Mouse (Mus musculus): ENCODE data around the gene Capn7. TPM values are rescaled to one million over a fixed set of nuclear protein-coding genes. Genes with fewer than 3 reads are reported as not detected.

The Capn7 gene
- total and polyA plus RNA-seq, 2 experiments = 6.1 to 38.1 TPM

- peaks cover 17% of the 10 kb centered on the region; the same call in 1 of the 2 replicates for H3K79me2 ChIP-seq (ENCODE audit: control insufficient read depth, insufficient read depth, low read length)
- H3K4me1 ChIP-seq (ENCODE audit: control insufficient read depth, insufficient read depth, low read length) = peaks cover 37% of the 10 kb centered on the region
- DNase-seq (ENCODE audit: extremely low read depth, low read depth, low spot score) = peak; percentile 46
- H3K27me3 ChIP-seq (ENCODE audit: control insufficient read depth, insufficient read depth, low read length) = no peaks in the 10 kb centered on the region
- TF ChIP-seq POLR2A (IDR thresholded peaks at IDR 0.05; ENCODE audit: extremely low read depth, insufficient read depth, low read length) (no peak), CTCF (IDR thresholded peaks at IDR 0.05; ENCODE audit: low read depth, low read length) (no peak)
- H3K4me3 ChIP-seq (ENCODE audit: insufficient read depth, low read depth, low read length) = no peak overlapping the region
- H3K27ac ChIP-seq (replicated peaks; ENCODE audit: insufficient read depth, low read depth, low read length) = peak overlapping the region; percentile 18; the same call in 1 of the 2 replicates
- H3K9ac ChIP-seq (ENCODE audit: low read depth, low read length) = no peak overlapping the region
- H3K36me3 ChIP-seq (ENCODE audit: control insufficient read depth, insufficient read depth, low read length) = peaks cover 3% of the 10 kb centered on the region; the same call in 1 of the 2 replicates
- WGBS = 92% methylated on average over 8 of the region's 8 CpGs
Observed at GRCm38 (mm10) chr14:31389421-31390147, 53.1 kb downstream of the Capn7 start.

GRCm38 (mm10) chr14:31392300-31392699 is 55.9 kb downstream of the Capn7 start:
- Histone ChIP-seq H3K27ac (replicated peaks; ENCODE audit: insufficient read depth, low read depth, low read length) (peak overlapping the region; percentile 11), H3K4me3 (ENCODE audit: insufficient read depth, low read depth, low read length) (no peak overlapping the region), H3K79me2 (ENCODE audit: control insufficient read depth, insufficient read depth, low read length) (peaks cover 31% of the 10 kb centered on the region), H3K9ac (ENCODE audit: low read depth, low read length) (no peak overlapping the region), H3K36me3 (ENCODE audit: control insufficient read depth, insufficient read depth, low read length) (peaks cover 3% of the 10 kb centered on the region; the same call in 1 of the 2 replicates), H3K4me1 (ENCODE audit: control insufficient read depth, insufficient read depth, low read length) (peaks cover 17% of the 10 kb centered on the region), H3K27me3 (ENCODE audit: control insufficient read depth, insufficient read depth, low read length) (no peaks in the 10 kb centered on the region)
- TF ChIP-seq CTCF (IDR thresholded peaks at IDR 0.05; ENCODE audit: low read depth, low read length) = no peak
- TF ChIP-seq POLR2A (IDR thresholded peaks at IDR 0.05; ENCODE audit: extremely low read depth, insufficient read depth, low read length) = no peak
- 69% methylated on average over 5 of the region's 5 CpGs for WGBS
- DNase-seq (ENCODE audit: extremely low read depth, low read depth, low spot score) = no peak

GRCm38 (mm10) chr14:31392873-31393545 is 56.6 kb downstream of the Capn7 start:
- WGBS = 58% methylated on average over 8 of the region's 8 CpGs
- H3K4me3 ChIP-seq (ENCODE audit: insufficient read depth, low read depth, low read length) = no peak overlapping the region
- H3K27me3 ChIP-seq (ENCODE audit: control insufficient read depth, insufficient read depth, low read length) = no peaks in the 10 kb centered on the region
- DNase-seq (ENCODE audit: extremely low read depth, low read depth, low spot score) = no peak
- no peaks in the 10 kb centered on the region for H3K36me3 ChIP-seq (ENCODE audit: control insufficient read depth, insufficient read depth, low read length)
- TF ChIP-seq CTCF (IDR thresholded peaks at IDR 0.05; ENCODE audit: low read depth, low read length) (no peak), POLR2A (IDR thresholded peaks at IDR 0.05; ENCODE audit: extremely low read depth, insufficient read depth, low read length) (no peak)
- peaks cover 38% of the 10 kb centered on the region for H3K79me2 ChIP-seq (ENCODE audit: control insufficient read depth, insufficient read depth, low read length)
- peak overlapping the region; percentile 1; the same call in 1 of the 2 replicates for H3K27ac ChIP-seq (replicated peaks; ENCODE audit: insufficient read depth, low read depth, low read length)
- H3K9ac ChIP-seq (ENCODE audit: low read depth, low read length) = no peak overlapping the region
- H3K4me1 ChIP-seq (ENCODE audit: control insufficient read depth, insufficient read depth, low read length) = peaks cover 20% of the 10 kb centered on the region

GRCm38 (mm10) chr14:31393546-31393890 is 57.1 kb downstream of the Capn7 start:
- no peak overlapping the region for H3K9ac ChIP-seq (ENCODE audit: low read depth, low read length)
- H3K4me3 ChIP-seq (ENCODE audit: insufficient read depth, low read depth, low read length) = no peak overlapping the region
- H3K27me3 ChIP-seq (ENCODE audit: control insufficient read depth, insufficient read depth, low read length) = no peaks in the 10 kb centered on the region
- H3K4me1 ChIP-seq (ENCODE audit: control insufficient read depth, insufficient read depth, low read length) = peaks cover 18% of the 10 kb centered on the region
- TF ChIP-seq CTCF (IDR thresholded peaks at IDR 0.05; ENCODE audit: low read depth, low read length) = no peak
- no peak for TF ChIP-seq POLR2A (IDR thresholded peaks at IDR 0.05; ENCODE audit: extremely low read depth, insufficient read depth, low read length)
- DNase-seq (ENCODE audit: extremely low read depth, low read depth, low spot score) = no peak
- 80% methylated on average over 3 of the region's 3 CpGs for WGBS
- H3K79me2 ChIP-seq (ENCODE audit: control insufficient read depth, insufficient read depth, low read length) = peaks cover 38% of the 10 kb centered on the region
- no peak overlapping the region for H3K27ac ChIP-seq (replicated peaks; ENCODE audit: insufficient read depth, low read depth, low read length)
- no peaks in the 10 kb centered on the region for H3K36me3 ChIP-seq (ENCODE audit: control insufficient read depth, insufficient read depth, low read length)

DNA sequence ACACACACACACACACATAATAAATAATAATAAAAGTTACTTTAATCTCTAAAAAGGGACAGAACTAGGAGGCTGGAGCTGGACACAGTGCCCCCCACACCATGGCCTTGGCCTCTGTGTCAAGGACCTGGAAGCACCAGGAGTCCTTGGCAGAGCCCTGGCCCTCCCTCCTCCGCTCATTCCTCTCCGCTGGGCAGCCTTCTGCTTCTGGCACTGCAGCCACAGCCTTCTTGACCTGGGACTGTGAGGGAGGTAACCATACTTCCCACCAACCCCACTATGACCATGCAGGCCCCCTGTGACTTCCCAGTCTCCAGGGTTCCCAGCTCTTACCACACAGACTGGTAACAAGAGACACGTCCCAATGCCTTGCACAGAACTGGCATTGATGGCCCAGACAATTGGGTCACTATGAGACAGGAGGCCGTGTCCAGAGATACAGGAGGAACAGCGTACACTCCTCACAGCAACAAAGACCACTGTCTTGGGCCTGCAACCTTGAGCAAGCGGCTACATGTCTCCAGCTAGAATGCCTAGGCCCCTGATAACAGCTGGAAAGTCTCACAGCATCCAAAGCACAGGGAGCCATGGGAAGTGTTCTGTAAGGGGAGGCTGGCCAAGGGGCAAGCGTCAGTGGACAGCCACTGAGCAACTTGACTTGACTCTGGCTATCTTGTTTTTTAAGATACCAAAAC is 57.6 kb downstream of the Capn7 start:
- no peak overlapping the region for H3K4me3 ChIP-seq (ENCODE audit: insufficient read depth, low read depth, low read length)
- no peaks in the 10 kb centered on the region for H3K27me3 ChIP-seq (ENCODE audit: control insufficient read depth, insufficient read depth, low read length)
- H3K4me1 ChIP-seq (ENCODE audit: control insufficient read depth, insufficient read depth, low read length) = peaks cover 18% of the 10 kb centered on the region
- H3K27ac ChIP-seq (replicated peaks; ENCODE audit: insufficient read depth, low read depth, low read length) = peak overlapping the region; percentile 11; the same call in 1 of the 2 replicates
- WGBS = 70% methylated on average over 7 of the region's 7 CpGs
- no peak for DNase-seq (ENCODE audit: extremely low read depth, low read depth, low spot score)
- TF ChIP-seq POLR2A (IDR thresholded peaks at IDR 0.05; ENCODE audit: extremely low read depth, insufficient read depth, low read length) (no peak), CTCF (IDR thresholded peaks at IDR 0.05; ENCODE audit: low read depth, low read length) (no peak)
- no peaks in the 10 kb centered on the region for H3K36me3 ChIP-seq (ENCODE audit: control insufficient read depth, insufficient read depth, low read length)
- H3K9ac ChIP-seq (ENCODE audit: low read depth, low read length) = no peak overlapping the region; the same call in 1 of the 2 replicates
- H3K79me2 ChIP-seq (ENCODE audit: control insufficient read depth, insufficient read depth, low read length) = peaks cover 38% of the 10 kb centered on the region

Measured in liver, adult 2 months (tissue).